Mouse (Mus musculus) gastrocnemius, postnatal 36 days (tissue): ENCODE results near the gene Rnf7. TPM values are rescaled to one million over a fixed set of nuclear protein-coding genes. Genes with fewer than 3 reads are reported as not detected.

ENCODE experiments used
- DNase-seq, 2 experiments: peaks; one replicate each; pipeline ENCODE4 v3.0.0; 2022
- intact Hi-C: fragments of 180-260 bp; cut with DNase I; formaldehyde crosslinking; loops from one replicate; pipeline ENCODE4 v1.15.1; 2025
- total RNA-seq, 2 experiments: library from RNA; stranded (reverse); gene quantifications; 2 replicates each; pipeline ENCODE4 v1.2.3; 2021

Gene Rnf7
- total RNA-seq, 2 experiments from 2014 or later, result 63.7 to 73.1 TPM

DNA sequence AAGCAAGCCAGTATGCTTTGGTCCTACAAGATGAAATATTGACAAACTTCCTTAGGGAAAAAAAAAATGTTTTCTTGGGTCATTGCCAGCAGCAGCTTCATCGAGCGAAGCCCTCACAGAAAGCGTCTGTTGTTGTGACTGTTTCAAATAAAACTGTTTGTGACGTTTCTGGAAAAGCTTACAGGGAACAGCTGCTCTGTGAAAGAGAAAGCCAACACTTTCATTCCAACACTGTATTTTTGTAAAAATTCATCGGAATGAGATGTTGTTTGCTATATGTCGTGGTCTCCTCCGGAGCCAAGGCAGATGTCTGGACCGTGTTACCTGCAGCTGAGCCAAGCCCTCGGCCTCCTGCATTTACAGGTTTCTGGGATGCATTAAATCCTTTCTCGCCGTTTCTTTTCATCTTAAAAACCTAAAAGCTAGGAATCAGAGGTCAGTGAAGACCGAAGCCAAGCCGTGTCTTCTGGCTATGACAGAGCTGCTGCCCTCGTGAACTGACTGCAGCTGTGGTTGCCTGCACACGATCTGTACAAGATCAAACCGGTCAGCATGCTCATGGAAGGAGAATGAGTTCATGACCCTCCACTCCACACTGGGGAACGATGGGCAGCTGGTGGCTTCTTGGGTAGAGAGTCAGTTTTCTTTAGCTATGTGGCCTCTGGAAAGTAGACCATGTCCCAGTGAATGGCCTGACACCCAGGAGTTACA is 50.0 kb downstream of the Rnf7 start:
- peak in 1 of 2 experiments; percentile 23 for DNase-seq
- intact Hi-C loops, result no loop called here

DNA sequence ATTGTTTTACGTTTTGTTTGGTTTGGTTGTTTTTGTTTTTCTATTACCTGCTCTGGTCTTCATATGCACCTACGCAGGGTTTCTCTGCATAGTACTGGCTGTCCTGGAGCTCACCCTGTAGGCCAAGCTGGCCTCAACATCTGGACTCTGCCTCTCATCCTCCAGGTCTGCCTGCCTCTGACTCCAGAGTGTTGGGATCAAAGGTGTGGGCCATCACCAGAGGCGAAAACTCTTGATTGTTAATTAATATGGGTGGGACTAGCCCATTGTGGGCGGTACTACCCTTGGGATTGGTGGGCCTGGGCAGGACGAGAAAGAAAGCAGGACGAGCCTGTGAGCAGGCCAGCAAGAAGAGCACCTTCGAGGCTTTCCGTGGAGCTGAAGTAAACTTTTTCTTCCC is 54.4 kb downstream of the Rnf7 start:
- intact Hi-C loops, result no loop called here
- no peak for DNase-seq

Other genes with a start within 250 kb of the Rnf7 start
- gene Atp1b3, start 114.2 kb downstream of the Rnf7 start, total RNA-seq, result 10 to 100 TPM; 30.6 to 32.0 TPM
- under 1 TPM in 1 of 2 experiments, not detected in 1; 0.26 TPM for gene Gm28729, start 46.6 kb upstream of the Rnf7 start, total RNA-seq
- gene Rasa2, start 152.9 kb upstream of the Rnf7 start, total RNA-seq, result 1 to 10 TPM; 2.5 to 3.0 TPM